Mouse (Mus musculus) liver, embryonic 14.5 days (tissue): Measurements from ENCODE around the gene Ugt1a7c.

Source experiments
- CTCF ChIP-seq: IDR thresholded peaks from 2 replicates; pipeline ENCODE4 v1.5.1; 2016; ENCODE audit warnings: antibody characterized with exemption, low read depth, control low read depth
- EP300 ChIP-seq: IDR thresholded peaks from 2 replicates; pipeline ENCODE4 v1.6.1; 2016; ENCODE audit warnings: antibody characterized with exemption, low read depth

- TF ChIP-seq CTCF (no peak), EP300 (no peak)
These were observed 134.7 kb downstream of the Ugt1a7c start for GRCm38 (mm10) chr1:88229566-88229965.
